Mouse (Mus musculus): Measurements from ENCODE around the gene Ksr1. TPM values are rescaled to one million over a fixed set of nuclear protein-coding genes. Genes with fewer than 3 reads are reported as not detected.

Ksr1 gene
- polyA plus RNA-seq, 1 experiment from 2014 or later = 0.81 TPM

DNA sequence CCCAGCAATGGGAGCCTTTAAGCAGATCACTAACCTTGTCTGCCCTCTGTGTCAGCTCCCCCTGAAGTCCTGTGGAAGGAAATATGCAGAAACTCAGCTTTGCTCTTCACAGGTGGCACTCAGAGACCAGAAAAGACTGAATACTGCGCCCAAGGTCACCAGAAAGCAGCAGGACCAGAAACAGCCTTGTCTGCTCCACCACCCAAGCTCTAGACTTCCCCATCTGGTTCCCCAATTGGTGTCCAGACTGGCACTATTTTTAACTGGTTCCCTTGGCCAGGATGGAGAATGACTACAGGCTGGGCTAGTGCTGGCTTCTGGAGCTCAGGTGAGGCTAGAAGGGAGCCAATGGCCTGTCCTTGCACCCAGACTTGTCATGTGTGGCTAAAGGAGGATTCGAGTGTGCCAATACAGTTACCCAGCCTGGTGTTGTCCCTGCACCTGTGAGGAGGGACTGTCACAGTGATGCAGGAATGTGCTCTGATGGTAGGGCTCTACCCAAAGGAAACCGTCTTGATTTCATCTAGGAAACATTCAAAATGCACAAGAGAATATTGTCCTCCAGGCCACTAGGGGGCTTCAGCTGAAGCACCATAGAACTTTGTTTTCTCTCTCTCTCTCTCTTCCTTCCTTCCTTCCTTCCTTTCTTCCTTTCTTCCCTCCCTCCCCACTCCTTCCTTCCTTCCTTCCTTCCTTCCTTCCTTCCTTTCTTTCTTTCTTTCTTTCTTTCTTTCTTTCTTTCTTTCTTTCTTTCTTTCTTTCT lies 38.1 kb upstream of the Ksr1 start:
- H3K4me2 ChIP-seq (ENCODE audit: low read depth, low read length) = no peak overlapping the region
- 79% methylated on average over 3 of the region's 3 CpGs for WGBS (ENCODE audit: insufficient replicate concordance)
- no peak overlapping the region for H3K27ac ChIP-seq (ENCODE audit: low read depth)

DNA sequence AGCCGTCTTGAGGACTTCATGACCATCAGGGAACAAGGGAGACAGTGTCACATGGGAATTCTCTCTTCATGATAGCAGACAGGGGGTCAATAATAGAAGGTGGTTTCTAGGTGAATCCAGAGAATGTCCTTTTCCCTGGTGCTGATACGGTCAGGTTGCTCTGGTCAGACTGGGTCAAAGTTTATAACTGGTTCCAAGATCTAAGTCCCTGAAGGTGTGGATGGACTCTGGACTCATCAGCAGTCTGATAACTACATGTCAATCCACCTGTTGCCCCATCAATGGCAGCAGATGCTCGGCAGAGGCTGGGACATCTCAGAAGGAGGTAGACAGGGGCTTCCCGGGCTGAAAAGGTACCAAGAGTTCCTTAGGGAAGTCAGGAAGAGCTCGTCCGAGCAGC lies 37.2 kb upstream of the Ksr1 start:
- Histone ChIP-seq H3K27me3 (ENCODE audit: insufficient read depth, low read length) (no peaks in the 10 kb centered on the region), H3K4me1 (ENCODE audit: insufficient read depth) (no peaks in the 10 kb centered on the region), H3K9ac (replicated peaks) (no peak overlapping the region), H3K27ac (ENCODE audit: low read depth) (no peak overlapping the region), H3K36me3 (replicated peaks; ENCODE audit: insufficient read depth, low read length) (no peaks in the 10 kb centered on the region), H3K4me3 (ENCODE audit: low read depth, low read length) (no peak overlapping the region), H3K4me2 (ENCODE audit: low read depth, low read length) (no peak overlapping the region), H3K9me3 (ENCODE audit: low read length) (no peaks in the 10 kb centered on the region)
- no peak for DNase-seq
- ATAC-seq = no peak
- 64% methylated on average over 6 of the region's 6 CpGs for WGBS (ENCODE audit: insufficient replicate concordance)
- no peak for TF ChIP-seq EP300 (IDR thresholded peaks at IDR 0.05; ENCODE audit: low read depth)
- no peak for TF ChIP-seq CTCF (IDR thresholded peaks at IDR 0.05; ENCODE audit: low read depth)

More for the DNA sequence above, 38.1 kb upstream of the Ksr1 start:
- Histone ChIP-seq H3K4me1 (ENCODE audit: insufficient read depth) (no peaks in the 10 kb centered on the region), H3K27me3 (ENCODE audit: insufficient read depth, low read length) (no peaks in the 10 kb centered on the region), H3K36me3 (replicated peaks; ENCODE audit: insufficient read depth, low read length) (no peaks in the 10 kb centered on the region), H3K9ac (replicated peaks) (no peak overlapping the region), H3K9me3 (ENCODE audit: low read length) (no peaks in the 10 kb centered on the region), H3K4me3 (ENCODE audit: low read depth, low read length) (no peak overlapping the region)
- ATAC-seq (no peak), DNase-seq (no peak)
- TF ChIP-seq EP300 (IDR thresholded peaks at IDR 0.05; ENCODE audit: low read depth) = no peak
- TF ChIP-seq CTCF (IDR thresholded peaks at IDR 0.05; ENCODE audit: low read depth) = peak; percentile 49

- TF ChIP-seq CTCF (IDR thresholded peaks at IDR 0.05; ENCODE audit: low read depth) (no peak), EP300 (IDR thresholded peaks at IDR 0.05; ENCODE audit: low read depth) (no peak)
- DNase-seq = no peak
- no peak overlapping the region for H3K4me2 ChIP-seq (ENCODE audit: low read depth, low read length)
- no peak for ATAC-seq
- no peaks in the 10 kb centered on the region for H3K36me3 ChIP-seq (replicated peaks; ENCODE audit: insufficient read depth, low read length)
- H3K27ac ChIP-seq (ENCODE audit: low read depth) = no peak overlapping the region
- H3K9ac ChIP-seq (replicated peaks) = no peak overlapping the region
- no peak overlapping the region for H3K4me3 ChIP-seq (ENCODE audit: low read depth, low read length)
- H3K4me1 ChIP-seq (ENCODE audit: insufficient read depth) = no peaks in the 10 kb centered on the region
- WGBS (ENCODE audit: insufficient replicate concordance) = 70% methylated on average over 12 of the region's 12 CpGs
- no peaks in the 10 kb centered on the region for H3K27me3 ChIP-seq (ENCODE audit: insufficient read depth, low read length)
- H3K9me3 ChIP-seq (ENCODE audit: low read length) = no peaks in the 10 kb centered on the region
Observed at GRCm38 (mm10) chr11:79182881-79183280, 36.7 kb upstream of the Ksr1 start.

- Histone ChIP-seq H3K4me1 (ENCODE audit: insufficient read depth) (no peaks in the 10 kb centered on the region), H3K4me2 (ENCODE audit: low read depth, low read length) (no peak overlapping the region), H3K9ac (replicated peaks) (no peak overlapping the region), H3K27ac (ENCODE audit: low read depth) (no peak overlapping the region), H3K9me3 (ENCODE audit: low read length) (no peaks in the 10 kb centered on the region), H3K27me3 (ENCODE audit: insufficient read depth, low read length) (no peaks in the 10 kb centered on the region), H3K4me3 (ENCODE audit: low read depth, low read length) (no peak overlapping the region), H3K36me3 (replicated peaks; ENCODE audit: insufficient read depth, low read length) (no peaks in the 10 kb centered on the region)
- no peak for TF ChIP-seq CTCF (IDR thresholded peaks at IDR 0.05; ENCODE audit: low read depth)
- TF ChIP-seq EP300 (IDR thresholded peaks at IDR 0.05; ENCODE audit: low read depth) = no peak
- ATAC-seq (no peak), DNase-seq (no peak)
- WGBS (ENCODE audit: insufficient replicate concordance) = 71% methylated on average over 4 of the region's 4 CpGs
Observed at GRCm38 (mm10) chr11:79181914-79182313, 35.7 kb upstream of the Ksr1 start.

- no peak overlapping the region for H3K27ac ChIP-seq (ENCODE audit: low read depth)
- no peaks in the 10 kb centered on the region for H3K9me3 ChIP-seq (ENCODE audit: low read length)
- no peaks in the 10 kb centered on the region for H3K27me3 ChIP-seq (ENCODE audit: insufficient read depth, low read length)
- no peak for DNase-seq
- H3K4me1 ChIP-seq (ENCODE audit: insufficient read depth) = no peaks in the 10 kb centered on the region
- no peak for ATAC-seq
- H3K36me3 ChIP-seq (replicated peaks; ENCODE audit: insufficient read depth, low read length) = no peaks in the 10 kb centered on the region
- H3K4me2 ChIP-seq (ENCODE audit: low read depth, low read length) = no peak overlapping the region
- no peak overlapping the region for H3K4me3 ChIP-seq (ENCODE audit: low read depth, low read length)
- no peak for TF ChIP-seq EP300 (IDR thresholded peaks at IDR 0.05; ENCODE audit: low read depth)
- TF ChIP-seq CTCF (IDR thresholded peaks at IDR 0.05; ENCODE audit: low read depth) = no peak
- WGBS (ENCODE audit: insufficient replicate concordance) = 79% methylated on average over 3 of the region's 3 CpGs
- no peak overlapping the region for H3K9ac ChIP-seq (replicated peaks)
Observed at GRCm38 (mm10) chr11:79176687-79177086, 30.5 kb upstream of the Ksr1 start.

DNA sequence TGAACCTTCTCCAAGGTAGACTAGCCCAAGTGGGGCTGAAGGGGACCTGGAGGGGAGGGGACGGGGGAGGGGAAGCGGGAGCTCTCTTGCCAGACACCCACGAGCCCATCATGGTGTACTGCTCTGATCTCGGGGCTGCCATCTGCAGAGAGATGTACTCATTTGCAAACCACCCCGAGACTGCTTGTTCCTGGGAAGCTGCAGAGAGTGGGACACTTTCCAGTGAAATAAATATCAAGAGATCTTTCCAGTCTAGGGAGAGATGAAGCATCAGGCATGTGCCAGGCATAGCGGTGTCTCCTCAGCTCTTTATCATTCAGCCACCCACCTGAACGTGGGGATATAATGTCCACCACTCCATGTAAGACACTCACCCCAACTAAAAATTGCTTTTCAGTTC lies 25.8 kb upstream of the Ksr1 start:
- no peak overlapping the region for H3K9ac ChIP-seq (replicated peaks)
- no peaks in the 10 kb centered on the region for H3K9me3 ChIP-seq (ENCODE audit: low read length)
- no peak overlapping the region for H3K4me2 ChIP-seq (ENCODE audit: low read depth, low read length)
- 71% methylated on average over 7 of the region's 7 CpGs for WGBS (ENCODE audit: insufficient replicate concordance)
- H3K27me3 ChIP-seq (ENCODE audit: insufficient read depth, low read length) = no peaks in the 10 kb centered on the region
- no peak overlapping the region for H3K27ac ChIP-seq (ENCODE audit: low read depth)
- TF ChIP-seq EP300 (IDR thresholded peaks at IDR 0.05; ENCODE audit: low read depth) (no peak), CTCF (IDR thresholded peaks at IDR 0.05; ENCODE audit: low read depth) (no peak)
- H3K4me1 ChIP-seq (ENCODE audit: insufficient read depth) = no peaks in the 10 kb centered on the region
- H3K36me3 ChIP-seq (replicated peaks; ENCODE audit: insufficient read depth, low read length) = no peaks in the 10 kb centered on the region
- ATAC-seq (no peak), DNase-seq (no peak)
- no peak overlapping the region for H3K4me3 ChIP-seq (ENCODE audit: low read depth, low read length)

Measured in liver, postnatal 0 days (tissue).